Mouse (Mus musculus): ENCODE results near the gene Nuak1. TPM values are rescaled to one million over a fixed set of nuclear protein-coding genes. Genes with fewer than 3 reads are reported as not detected.

Gene Nuak1
- total RNA-seq, 1 experiment from 2014 or later = 0.40 TPM

DNA sequence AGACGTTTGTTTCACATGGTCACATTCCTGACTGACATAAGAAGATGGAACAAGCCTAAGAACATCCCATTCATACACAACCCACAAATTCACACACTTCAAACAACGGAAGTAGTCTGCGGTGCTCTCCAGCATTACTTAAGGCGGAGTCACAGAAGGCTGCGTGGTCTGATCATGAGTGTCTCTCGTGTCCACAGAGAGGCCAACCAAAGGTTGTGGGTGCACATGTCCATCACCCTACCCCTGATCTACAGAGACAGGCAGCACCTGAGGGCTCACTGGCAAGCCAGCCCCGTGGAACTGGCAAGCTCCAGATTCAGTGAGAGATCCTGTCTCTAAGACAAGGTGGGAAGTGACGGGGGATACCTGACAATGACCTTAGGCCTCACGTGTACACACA lies 47.0 kb downstream of the Nuak1 start:
- no peak for ATAC-seq (replicated peaks in 1 of 2; ENCODE audit: insufficient read depth in 1 of 2, low FRiP score in 2 of 2, low TSS enrichment in 1 of 2, low read depth in 1 of 2, poor library complexity in 2 of 2, severe bottlenecking in 2 of 2)

DNA sequence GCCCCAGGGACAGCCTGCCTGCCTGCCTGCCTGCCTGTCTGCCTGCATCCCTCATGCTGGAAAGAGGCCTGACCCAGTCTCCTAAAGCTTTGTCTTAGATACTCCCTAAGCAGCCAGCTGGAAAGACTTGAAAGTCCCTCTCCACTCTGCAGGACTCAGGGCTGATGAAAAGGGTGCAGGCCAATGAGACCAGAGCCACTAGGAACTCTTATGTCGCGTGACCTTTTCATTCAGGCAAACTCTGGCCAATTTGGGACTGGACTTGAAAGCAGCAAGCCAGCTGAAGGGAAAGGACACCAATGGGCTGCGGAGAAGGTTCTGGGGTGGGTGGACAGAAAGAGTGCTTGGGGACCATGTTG lies 47.7 kb downstream of the Nuak1 start:
- ATAC-seq (replicated peaks in 1 of 2; ENCODE audit: insufficient read depth in 1 of 2, low FRiP score in 2 of 2, low TSS enrichment in 1 of 2, low read depth in 1 of 2, poor library complexity in 2 of 2, severe bottlenecking in 2 of 2) = no peak

DNA sequence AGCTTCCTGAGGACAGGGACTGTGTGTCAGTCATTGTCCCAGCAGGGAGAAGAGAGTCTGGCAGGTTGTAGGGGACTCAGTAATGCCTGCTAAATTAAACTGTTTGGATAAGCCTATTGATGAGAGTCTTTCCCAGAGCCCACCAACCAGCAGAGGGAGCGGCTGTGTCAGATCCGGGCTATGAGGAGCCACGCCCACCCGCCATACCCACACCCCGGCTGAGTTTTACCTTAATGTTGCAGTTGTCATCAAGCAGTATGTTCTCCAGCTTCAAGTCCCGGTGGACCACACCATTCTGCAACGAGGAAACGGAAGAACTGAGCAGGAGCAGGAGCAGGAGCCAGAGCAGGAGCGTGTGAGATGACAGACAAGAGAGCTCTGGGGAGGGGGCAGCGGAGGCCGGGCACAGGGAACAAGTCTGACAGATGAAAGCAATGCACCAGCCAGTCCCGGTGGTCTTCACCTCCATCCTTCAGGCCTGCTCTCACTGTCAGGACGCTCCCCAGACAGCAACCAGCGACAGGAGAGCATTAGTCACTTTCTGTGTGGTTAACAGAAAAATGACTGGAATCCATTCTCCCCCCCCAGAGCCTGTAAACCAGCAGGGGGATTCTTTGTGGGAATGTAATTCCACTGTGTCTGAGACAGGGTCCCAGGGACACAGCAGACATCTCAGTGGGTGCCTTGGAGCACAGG lies 48.2 kb downstream of the Nuak1 start:
- no peak for ATAC-seq (replicated peaks in 1 of 2; ENCODE audit: insufficient read depth in 1 of 2, low FRiP score in 2 of 2, low TSS enrichment in 1 of 2, low read depth in 1 of 2, poor library complexity in 2 of 2, severe bottlenecking in 2 of 2)

DNA sequence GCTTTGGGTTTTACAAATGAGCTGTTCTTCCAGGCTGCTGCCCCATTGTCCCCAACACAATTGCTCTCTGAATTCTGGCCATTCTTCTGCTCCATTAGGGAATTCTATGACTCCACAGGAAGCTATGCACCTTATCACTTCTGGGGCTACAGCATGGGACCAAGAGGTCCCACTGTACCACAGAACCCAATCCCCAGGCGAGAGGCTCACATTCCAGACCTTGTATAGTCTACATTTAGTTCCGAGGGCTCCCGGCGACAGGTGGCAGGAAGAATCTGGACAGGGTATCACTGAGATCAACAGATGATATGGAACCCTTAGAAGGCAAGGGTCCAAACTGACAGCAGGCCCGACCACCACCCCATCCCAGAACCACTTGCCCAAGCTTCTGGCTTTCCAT lies 50.7 kb downstream of the Nuak1 start:
- no peak for ATAC-seq (replicated peaks in 1 of 2; ENCODE audit: insufficient read depth in 1 of 2, low FRiP score in 2 of 2, low TSS enrichment in 1 of 2, low read depth in 1 of 2, poor library complexity in 2 of 2, severe bottlenecking in 2 of 2)

DNA sequence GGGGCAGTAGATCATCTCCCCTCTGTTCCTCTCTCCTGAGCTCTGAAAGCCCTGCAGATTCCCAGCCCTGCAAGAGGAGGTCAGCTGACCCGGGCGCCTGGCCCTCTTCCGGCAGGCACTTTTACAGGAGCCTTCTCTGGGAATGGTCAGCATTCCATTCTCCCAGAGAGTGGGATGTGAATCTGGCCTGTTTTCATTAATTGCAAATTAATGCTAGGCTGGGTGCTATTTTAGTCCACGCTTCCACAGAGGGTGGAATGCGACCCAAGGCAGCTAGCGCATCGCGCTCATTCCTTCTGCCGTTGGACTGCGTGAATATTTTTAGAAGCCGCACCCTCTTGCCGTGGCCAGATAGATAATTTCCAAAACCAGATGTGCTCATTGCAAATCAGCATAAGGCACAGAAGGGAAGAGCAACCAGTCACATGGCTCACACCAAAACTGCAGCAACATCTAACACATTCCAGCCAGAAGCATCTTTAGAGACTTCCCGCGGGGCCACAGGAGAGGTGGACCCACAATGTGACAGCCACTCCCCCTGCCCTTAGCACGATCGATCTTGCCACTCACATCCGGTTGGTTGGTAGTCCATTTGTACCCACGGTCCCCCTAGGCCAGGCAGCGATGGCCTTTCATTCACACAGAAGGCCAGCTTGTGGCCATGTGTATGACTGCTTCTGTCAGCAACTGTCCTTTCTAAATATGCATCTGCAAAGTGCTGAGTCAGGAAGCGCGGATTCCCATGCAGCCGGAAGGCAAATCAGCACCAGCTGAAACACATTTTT lies 51.8 kb downstream of the Nuak1 start:
- no peak for ATAC-seq (replicated peaks in 1 of 2; ENCODE audit: insufficient read depth in 1 of 2, low FRiP score in 2 of 2, low TSS enrichment in 1 of 2, low read depth in 1 of 2, poor library complexity in 2 of 2, severe bottlenecking in 2 of 2)

DNA sequence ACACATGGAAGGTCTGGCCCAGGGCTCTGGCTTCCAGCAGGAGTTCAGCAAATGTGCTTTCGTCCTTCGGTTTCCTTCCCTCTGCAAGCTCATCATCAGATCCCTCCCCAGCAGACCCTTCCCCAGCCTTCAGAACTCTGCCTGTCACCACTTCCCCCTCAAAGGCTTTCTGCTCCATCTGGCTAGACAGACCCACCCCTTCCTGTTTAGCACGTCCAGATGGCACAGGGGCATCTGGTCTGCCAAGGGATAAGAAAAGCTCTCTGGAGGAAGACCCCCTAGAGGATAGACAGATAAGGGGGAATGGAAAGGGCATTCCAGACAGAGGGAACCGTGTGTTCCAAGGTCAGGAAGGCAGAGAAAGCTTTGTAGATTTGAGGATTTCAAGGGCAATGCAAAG lies 53.1 kb downstream of the Nuak1 start:
- ATAC-seq (replicated peaks in 1 of 2; ENCODE audit: insufficient read depth in 1 of 2, low FRiP score in 2 of 2, low TSS enrichment in 1 of 2, low read depth in 1 of 2, poor library complexity in 2 of 2, severe bottlenecking in 2 of 2) = no peak; a peak in 1 of 4 replicates

DNA sequence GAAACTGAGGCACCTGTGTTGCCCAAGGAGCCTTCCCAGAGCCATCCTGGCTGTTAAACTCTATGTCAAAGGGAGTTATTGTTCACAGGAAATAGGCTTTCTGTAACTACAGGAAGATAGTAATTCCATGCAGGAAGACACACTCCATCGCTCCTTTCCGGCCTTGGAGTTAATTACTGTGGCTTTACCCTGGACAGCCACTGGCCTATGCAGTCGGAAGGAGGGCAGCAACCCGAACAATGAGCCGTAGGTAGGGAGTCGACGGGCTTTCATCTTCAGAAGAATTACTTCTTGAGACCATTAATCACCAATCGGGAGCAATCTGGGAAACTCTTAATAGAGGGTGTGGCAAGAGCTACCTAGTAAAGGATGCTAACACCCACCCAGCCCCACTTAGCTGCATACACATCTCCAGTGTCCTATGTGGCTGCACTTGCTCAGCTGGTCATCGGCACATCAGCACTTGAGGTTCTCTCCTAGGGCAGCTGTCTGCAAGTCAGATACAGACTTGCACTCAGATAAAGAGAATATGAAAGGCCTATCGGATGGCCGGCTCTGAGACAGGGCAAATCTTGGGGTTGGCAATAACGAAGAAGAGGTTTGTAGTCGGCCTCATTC lies 53.7 kb downstream of the Nuak1 start:
- no peak for ATAC-seq (replicated peaks in 1 of 2; ENCODE audit: insufficient read depth in 1 of 2, low FRiP score in 2 of 2, low TSS enrichment in 1 of 2, low read depth in 1 of 2, poor library complexity in 2 of 2, severe bottlenecking in 2 of 2)

DNA sequence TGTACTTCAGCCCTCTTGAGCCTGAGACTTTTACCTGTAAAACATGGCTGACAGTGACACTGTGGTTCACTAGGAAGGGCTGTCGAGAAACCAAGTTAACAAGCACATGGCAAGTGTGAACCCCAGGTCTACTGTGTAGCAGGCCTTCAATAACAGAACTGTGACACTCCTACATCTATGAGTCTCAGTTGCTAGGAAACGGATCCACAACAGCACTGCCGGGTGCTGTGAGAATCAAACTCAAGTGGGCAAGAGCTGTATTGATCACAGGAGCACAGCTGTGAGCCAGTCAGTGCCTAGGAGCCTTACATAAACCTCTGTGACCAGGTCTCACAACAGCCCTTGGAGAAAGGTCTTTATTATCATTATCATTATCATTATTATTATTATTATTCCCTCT lies 54.2 kb downstream of the Nuak1 start:
- ATAC-seq (replicated peaks in 1 of 2; ENCODE audit: insufficient read depth in 1 of 2, low FRiP score in 2 of 2, low TSS enrichment in 1 of 2, low read depth in 1 of 2, poor library complexity in 2 of 2, severe bottlenecking in 2 of 2) = no peak

DNA sequence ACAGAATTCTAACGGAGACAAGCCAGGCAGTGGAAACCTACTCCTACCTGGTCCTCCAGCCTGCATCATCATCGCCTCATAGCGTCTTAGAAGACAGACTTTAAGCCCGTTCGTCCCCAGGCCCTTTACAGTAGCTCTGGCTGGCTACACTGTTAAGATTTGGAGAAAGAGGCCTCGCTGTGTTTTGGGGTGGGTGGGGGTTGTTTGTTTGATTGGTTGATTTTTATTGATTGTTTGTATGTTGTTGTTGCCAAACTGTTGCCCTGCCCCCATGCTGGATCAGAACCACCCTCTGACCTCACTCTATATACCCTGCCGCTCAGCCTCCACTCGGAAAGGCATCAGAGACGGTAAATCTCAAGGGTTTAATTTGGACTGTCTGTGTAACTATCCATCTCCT lies 55.6 kb downstream of the Nuak1 start:
- no peak for ATAC-seq (replicated peaks in 1 of 2; ENCODE audit: insufficient read depth in 1 of 2, low FRiP score in 2 of 2, low TSS enrichment in 1 of 2, low read depth in 1 of 2, poor library complexity in 2 of 2, severe bottlenecking in 2 of 2)

DNA sequence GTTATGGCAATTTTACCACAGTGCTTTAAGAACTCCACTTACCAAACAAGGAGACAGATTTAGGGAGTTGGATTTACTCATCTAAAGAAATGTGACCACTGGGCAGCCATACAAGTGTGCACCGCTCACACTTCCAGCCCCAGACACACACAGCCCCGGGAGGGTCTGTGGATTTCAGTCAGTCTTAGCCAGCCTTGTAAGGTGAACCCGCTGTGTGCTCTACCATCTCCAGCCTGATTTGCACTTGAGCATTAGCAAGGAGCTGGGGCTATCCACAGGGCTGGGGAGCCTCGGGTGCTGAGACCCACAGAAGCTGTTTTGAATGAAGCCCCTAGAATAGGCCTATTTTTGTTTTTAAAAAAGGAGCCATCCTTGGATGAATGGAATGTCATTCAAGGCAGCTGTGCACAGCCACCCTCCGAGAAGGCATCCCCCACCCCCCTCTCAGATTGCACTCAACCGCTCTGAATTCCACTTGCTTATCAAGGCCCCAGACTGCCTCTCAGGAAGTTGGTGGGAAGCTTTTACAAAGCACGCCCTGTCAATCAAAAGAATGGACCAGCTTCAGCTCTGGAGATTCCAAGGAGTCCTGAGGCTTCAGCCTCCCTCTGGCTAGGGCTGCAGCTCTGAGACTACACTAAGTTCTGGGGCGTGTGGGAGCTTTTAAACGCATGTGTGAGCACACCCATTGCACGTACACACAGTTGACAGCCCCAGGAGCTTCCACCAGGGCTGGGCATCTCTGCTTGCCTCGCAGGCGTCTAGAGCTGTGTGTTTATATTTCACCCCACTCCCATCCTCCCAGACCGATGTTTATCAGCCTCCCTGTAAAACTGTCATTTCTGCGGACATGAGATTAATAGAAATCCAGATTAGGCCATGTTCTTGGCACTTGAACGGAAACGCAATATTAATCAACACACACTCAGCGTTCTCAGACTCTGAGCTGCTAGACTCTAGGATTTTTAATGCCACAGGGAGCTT lies 57.2 kb downstream of the Nuak1 start:
- peak; percentile 64 to 68 for ATAC-seq (replicated peaks in 1 of 2; ENCODE audit: insufficient read depth in 1 of 2, low FRiP score in 2 of 2, low TSS enrichment in 1 of 2, low read depth in 1 of 2, poor library complexity in 2 of 2, severe bottlenecking in 2 of 2)

DNA sequence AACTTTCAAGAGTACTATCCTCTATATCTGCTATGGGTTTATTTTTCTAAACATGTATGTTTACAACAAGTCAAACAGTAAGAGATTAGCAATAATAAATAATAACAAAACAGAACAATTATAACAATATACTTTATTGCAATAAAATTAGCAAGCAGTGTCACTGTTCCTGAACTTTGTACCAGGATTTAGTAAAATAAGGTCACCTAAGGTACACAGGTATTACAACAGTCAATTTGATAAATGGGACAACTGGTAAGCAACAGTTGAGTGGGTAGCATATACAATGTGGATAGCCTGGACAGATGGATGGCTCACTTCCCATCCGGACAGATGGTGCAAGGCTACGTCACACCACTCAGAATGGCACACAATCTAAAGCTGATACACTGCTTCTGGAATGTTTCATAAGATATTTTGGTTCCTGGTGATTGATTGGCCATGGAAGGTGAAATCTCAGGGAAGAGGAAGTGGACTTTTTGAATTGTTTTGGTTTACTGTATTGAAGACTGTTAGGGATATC lies 59.1 kb downstream of the Nuak1 start:
- ATAC-seq (replicated peaks in 1 of 2; ENCODE audit: insufficient read depth in 1 of 2, low FRiP score in 2 of 2, low TSS enrichment in 1 of 2, low read depth in 1 of 2, poor library complexity in 2 of 2, severe bottlenecking in 2 of 2) = no peak

DNA sequence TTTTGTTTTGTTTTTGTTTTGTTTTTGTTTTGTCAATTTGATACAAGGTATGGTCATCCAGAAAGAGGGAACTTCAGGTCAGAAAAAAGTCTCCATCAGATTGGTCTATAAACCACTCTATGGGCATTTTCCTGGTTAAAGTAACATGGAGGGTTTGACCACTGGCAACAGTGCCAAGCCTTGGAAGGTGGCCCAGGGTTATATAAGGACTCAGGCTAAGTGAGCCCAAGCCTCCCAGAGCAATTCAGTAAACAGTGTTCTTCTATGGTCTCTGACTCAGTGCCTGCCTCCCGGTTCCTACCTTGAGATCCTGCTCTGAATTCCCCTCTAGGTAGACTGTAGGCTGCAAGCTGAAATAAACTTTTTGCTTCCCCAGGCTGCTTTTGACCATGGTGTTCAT lies 61.0 kb downstream of the Nuak1 start:
- no peak for ATAC-seq (replicated peaks in 1 of 2; ENCODE audit: insufficient read depth in 1 of 2, low FRiP score in 2 of 2, low TSS enrichment in 1 of 2, low read depth in 1 of 2, poor library complexity in 2 of 2, severe bottlenecking in 2 of 2)

DNA sequence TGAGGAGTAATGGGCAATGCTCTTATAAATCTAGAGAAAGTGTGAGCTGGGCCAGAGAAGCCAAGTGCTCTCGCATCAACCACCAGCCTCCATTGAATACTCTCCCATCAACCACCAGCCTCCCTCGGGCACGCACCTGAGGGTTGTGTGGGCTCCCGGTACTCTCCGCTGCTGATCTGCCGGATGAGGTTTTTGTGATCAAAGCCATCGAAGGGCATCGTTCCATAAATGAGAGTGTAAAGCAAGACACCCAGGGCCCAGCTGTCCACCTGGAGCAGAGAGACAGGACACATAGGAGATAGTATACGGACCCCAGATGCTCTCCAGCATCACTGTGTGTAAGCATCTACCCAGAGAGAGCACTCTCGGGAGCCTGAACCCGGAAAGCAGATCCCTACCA lies 62.4 kb downstream of the Nuak1 start:
- no peak for ATAC-seq (replicated peaks in 1 of 2; ENCODE audit: insufficient read depth in 1 of 2, low FRiP score in 2 of 2, low TSS enrichment in 1 of 2, low read depth in 1 of 2, poor library complexity in 2 of 2, severe bottlenecking in 2 of 2)

DNA sequence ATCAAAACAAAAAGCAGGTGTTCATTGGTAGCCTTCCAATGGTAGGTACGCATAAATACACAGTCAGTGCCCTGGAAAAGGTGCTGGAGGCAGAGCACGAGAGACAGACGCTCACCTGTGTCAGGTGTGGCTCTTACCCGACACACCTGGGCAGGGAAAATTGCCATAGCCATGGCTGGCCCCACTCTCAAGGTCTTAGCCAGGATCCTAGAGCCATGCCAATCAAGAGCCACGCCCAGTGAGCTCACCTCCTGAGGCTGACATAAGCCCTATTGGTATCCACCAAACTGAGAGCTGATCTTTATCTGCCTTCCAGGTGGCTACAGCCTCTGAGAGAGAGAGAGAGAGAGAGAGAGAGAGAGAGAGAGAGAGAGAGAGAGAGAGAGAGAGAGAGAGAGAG lies 64.1 kb downstream of the Nuak1 start:
- no peak for ATAC-seq (replicated peaks in 1 of 2; ENCODE audit: insufficient read depth in 1 of 2, low FRiP score in 2 of 2, low TSS enrichment in 1 of 2, low read depth in 1 of 2, poor library complexity in 2 of 2, severe bottlenecking in 2 of 2)

DNA sequence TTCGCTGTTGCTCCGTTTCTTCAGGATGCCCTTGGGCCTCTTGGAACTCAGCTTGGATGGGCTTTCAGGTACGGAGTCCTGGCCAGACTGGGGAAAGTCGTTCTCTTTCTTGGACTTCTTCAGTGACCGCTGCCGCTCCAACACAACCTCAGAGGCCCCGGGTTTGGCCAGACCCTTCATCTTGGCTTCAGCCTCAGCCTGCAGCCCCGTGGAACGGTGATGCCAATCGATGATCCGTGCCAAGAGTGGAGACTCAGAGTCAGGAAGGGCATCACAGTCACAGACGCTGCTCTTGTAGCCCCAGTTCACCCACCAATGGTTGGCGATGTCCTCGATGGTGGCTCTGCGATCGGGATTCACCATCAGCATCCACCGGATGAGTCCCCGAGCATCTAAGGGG lies 65.4 kb downstream of the Nuak1 start:
- ATAC-seq (replicated peaks in 1 of 2; ENCODE audit: insufficient read depth in 1 of 2, low FRiP score in 2 of 2, low TSS enrichment in 1 of 2, low read depth in 1 of 2, poor library complexity in 2 of 2, severe bottlenecking in 2 of 2) = no peak

DNA sequence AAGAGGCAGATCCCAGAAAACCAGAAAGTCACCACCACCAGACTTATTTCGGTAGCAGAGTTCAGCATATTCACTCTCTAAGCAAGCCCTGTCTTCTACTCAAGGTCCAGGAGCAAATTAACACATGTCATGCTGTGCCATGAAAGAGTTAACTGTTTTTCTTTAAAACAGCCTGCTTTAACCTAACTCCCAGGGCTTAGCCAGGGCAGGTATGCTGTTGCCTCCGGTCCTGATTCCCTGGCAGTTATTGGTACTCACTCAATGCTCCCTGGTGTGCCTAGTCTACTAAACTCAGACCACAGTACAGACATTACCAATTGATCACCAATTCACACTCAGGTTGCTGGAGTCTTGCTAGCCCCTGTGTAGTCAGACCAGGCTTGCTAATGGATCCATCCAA lies 66.9 kb downstream of the Nuak1 start:
- no peak for ATAC-seq (replicated peaks in 1 of 2; ENCODE audit: insufficient read depth in 1 of 2, low FRiP score in 2 of 2, low TSS enrichment in 1 of 2, low read depth in 1 of 2, poor library complexity in 2 of 2, severe bottlenecking in 2 of 2)
